Mouse (Mus musculus) layer of hippocampus, postnatal 25 days (tissue): ENCODE data around the gene Mmp2. TPM values are rescaled to one million over a fixed set of nuclear protein-coding genes. Genes with fewer than 3 reads are reported as not detected.
"Not testable (repeated sequence)": the region's sequence is repeated elsewhere in the genome, so short reads cannot be mapped to it uniquely, and the experiment has no call there.

Experiments used
- DNase-seq, 2 experiments: peaks; one replicate each; pipeline ENCODE4 v3.0.0; 2022; ENCODE audit warnings: mixed read lengths in 2 of 2, low spot score in 1 of 2; ENCODE audit errors: extremely low spot score in 1 of 2
- total RNA-seq, 2 experiments: library from RNA; stranded (reverse); gene quantifications; 2 replicates each; pipeline ENCODE4 v1.2.3; 2021

Mmp2 gene
- total RNA-seq, 2 experiments from 2014 or later = 3.9 to 4.4 TPM

DNA sequence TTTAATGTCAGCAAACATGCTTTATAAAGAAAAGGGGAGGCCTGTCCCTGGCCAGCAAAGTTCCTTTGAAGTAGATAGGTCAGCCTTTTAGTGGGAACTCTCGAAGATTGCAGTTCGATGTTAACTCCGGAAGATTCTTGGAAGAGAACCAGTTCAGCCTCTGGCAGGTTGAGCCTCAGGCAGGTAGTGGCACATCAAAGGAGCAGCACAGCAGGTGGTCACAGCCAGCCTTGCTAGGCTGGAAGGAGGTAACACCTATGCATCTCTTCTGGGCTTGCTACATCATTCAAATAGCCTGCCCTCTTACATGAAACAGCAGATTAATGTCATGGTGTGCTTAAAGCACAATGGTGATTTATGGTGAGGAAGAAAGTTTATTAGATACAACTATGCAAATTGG lies 65.1 kb downstream of the Mmp2 start:
- not testable (repeated sequence) for DNase-seq

DNA sequence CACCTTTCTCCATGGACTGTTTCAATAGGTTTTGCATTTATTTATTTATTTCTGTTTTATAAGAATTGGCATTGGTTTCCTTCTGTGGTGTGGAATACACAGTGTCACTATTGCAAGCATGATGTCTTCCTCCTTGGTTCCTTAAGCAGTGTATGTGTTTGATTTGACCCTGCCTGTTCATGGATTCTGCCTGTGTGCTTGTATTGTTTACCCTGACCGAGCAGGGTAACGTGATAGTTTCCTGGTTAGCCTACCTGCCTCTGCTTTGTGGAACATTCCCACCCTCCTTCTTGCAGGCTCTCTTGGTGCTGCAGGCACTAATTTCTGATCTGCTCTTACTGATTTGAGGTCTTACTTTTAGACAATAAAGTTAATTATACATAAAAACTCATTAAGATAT lies 66.8 kb downstream of the Mmp2 start:
- no peak for DNase-seq

DNA sequence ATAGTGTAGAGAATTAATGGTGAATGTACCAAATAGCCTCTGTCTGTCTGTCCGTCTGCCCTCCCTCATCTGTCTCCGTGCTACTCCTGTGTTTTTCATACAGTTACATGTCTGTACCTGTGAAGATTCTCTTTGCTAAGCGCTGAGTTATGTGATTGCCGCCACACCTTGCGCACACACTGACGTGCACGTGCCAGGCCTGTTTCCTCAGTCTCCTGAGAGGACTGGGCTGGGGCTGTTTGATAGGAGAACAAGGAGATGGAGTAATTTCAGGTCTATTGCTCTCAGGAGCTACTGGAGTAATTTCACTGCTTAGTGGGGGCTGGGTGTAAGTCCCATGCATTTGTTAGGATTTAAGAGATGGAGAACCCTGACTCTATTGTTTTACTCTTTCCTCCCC lies 68.0 kb downstream of the Mmp2 start:
- no peak for DNase-seq

DNA sequence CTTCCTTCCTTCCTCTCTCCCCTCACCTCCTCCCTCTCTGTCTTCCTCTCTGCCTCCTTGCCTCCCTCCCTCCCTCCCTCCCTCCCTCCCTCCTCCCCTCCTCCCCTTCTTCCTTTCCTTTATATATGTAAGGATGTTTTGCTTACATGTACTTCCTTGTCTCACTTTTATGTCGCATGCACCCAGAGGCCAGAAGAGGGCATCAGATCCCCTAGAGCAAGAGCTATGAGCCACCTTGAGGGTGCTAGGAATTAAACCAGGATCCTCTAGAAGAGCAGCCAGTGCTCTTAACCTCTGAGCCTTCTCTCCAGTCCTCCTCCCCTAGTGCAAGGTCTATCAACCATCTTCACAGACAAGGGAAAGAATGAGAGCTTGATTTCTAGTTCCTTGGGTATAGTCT lies 69.0 kb downstream of the Mmp2 start:
- no peak for DNase-seq

DNA sequence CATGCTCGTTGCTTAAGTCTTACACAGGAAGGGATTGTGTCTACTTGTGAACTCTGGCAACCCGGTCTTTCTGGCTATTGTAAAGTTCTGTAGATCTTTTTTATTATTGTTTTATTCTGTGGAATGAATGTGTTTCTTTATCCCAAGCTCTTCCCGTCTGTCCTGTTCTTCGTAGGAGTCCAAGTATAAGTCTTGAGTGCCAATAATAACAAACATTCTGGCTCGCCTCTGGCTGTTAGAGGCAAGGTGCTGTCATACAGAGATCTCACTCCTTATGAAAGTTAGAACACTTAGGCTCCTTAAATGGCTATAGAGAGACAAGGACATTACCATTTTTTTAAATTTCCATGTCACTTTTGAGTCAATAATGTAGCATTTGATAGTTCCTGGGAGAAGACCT lies 69.5 kb downstream of the Mmp2 start:
- no peak for DNase-seq

DNA sequence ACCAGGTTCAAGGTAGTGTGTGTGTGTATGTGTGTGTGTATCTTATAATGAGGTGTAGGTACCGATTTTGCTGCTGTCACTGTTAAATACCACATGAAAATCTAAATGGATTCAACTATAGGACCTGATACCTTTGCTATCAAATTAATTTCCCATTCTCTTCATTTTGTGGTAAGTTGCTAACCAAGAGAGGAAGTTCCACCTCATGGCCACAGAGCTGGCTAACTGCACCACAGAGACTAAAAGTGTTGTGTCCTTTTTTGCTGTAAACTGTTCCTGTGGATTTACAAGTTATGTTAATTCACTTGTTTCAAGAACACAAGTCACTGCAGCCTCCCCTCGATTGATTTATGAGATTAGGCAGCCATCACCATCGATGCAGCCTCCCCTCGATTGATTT lies 70.7 kb downstream of the Mmp2 start:
- no peak for DNase-seq

DNA sequence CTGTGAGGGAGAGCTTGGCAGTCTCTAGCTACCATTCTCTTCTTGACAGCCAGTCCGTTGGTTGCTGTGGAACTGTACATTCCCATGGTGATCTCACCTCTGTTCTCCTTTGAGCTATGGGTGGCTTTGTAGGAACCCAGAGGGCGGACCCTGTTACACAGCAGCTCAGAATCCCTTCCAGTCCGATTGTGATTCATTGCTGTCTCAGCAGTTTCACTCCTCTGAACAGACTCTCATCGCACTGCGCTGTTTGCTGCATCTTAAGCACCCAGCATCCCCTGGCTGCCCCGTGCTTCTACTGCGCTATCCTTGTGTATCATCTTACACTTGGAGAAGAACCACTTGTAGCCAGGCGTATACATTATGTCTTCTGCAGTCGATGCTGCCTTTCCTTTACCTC lies 72.5 kb downstream of the Mmp2 start:
- DNase-seq = no peak

DNA sequence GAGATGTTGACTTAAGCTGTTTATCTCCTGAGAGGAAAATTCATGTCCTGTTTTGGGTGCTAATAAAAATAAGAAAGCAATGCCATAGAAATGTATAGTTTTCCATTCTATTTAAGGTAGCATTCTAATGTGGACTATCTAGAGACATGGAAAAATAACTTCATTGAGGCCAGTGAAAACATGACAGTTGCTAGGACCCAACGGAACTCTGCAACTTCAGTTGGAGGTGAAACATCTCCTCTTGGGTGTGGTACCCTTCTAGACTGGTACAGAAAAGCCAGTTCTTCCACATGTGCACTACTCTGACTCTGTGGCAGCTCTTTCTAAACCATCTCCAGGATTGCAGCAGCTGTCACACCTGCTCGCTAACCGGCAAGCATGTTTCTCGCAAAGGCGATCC lies 74.0 kb downstream of the Mmp2 start, which contains the start of gene Capns2:
TSS of gene Capns2 (plus strand) at position 301 of the 400 bp plus-strand sequence.
- DNase-seq = no peak

DNA sequence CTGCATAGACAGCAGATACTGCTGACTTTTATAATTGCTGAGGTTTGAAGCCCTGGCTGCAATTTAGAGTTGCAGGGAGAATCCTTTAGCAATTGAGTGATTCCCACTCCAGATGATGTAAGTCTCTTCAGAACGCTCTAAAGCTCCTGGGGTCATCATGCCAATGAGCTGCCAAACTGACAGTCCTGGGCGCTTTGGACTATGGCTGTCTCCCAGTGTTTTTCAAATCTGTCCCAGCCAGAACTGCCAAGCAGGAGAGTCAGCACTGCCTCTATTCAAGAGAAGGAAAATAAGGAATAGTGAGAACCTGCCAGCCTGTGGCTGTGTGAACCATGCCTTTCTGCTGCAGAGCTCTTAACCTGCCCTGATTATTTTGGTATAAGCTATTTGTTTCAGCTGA lies 75.9 kb downstream of the Mmp2 start:
- no peak for DNase-seq

Other genes starting within 250 kb of the Mmp2 start
- gene Irx6, start 153.0 kb upstream of the Mmp2 start, total RNA-seq = under 1 TPM in 1 of 2 experiments, not detected in 1; 0.21 TPM
- gene Lpcat2, start 28.0 kb downstream of the Mmp2 start, total RNA-seq = 10 to 100 TPM in 1 of 2 experiments, 1 to 10 TPM in 1; 9.7 to 12.3 TPM
- gene Capns2, start 74.1 kb downstream of the Mmp2 start, total RNA-seq = 1 to 10 TPM in 1 of 2 experiments, under 1 TPM in 1; 0.54 to 1.1 TPM
- under 1 TPM; 0.07 to 0.16 TPM for gene Slc6a2, start 132.8 kb downstream of the Mmp2 start, total RNA-seq
- not detected for gene Ces1a, start 220.9 kb downstream of the Mmp2 start, total RNA-seq